Mouse (Mus musculus): ENCODE results near the gene Rad9a. TPM values are rescaled to one million over a fixed set of nuclear protein-coding genes. Genes with fewer than 3 reads are reported as not detected.

Rad9a gene
- polyA plus RNA-seq, 1 experiment: 31.9 TPM

GRCm38 (mm10) chr19:4164721-4165120 is 36.7 kb downstream of the Rad9a start:
- TF ChIP-seq CTCF (IDR thresholded peaks at IDR 0.05; ENCODE audit: borderline replicate concordance, insufficient read depth, low read depth, low read length) (no peak), POLR2A (IDR thresholded peaks at IDR 0.05; ENCODE audit: borderline replicate concordance, insufficient read depth, low read length) (no peak)
- Histone ChIP-seq H3K4me3 (replicated peaks; ENCODE audit: insufficient read depth, low read depth, low read length) (no peak overlapping the region), H3K4me1 (ENCODE audit: control insufficient read depth, insufficient read depth, low read length) (peaks cover 3% of the 10 kb centered on the region; the same call in 1 of the 2 replicates), H3K27ac (ENCODE audit: insufficient read depth, low read length) (no peak overlapping the region), H3K27me3 (ENCODE audit: control insufficient read depth, insufficient read depth, low read length) (no peaks in the 10 kb centered on the region)
- WGBS: 82% methylated on average over 2 of the region's 2 CpGs
- no peak for DNase-seq

- WGBS: 93% methylated on average over 3 of the region's 3 CpGs
- H3K4me3 ChIP-seq (replicated peaks; ENCODE audit: insufficient read depth, low read depth, low read length): no peak overlapping the region
- H3K27me3 ChIP-seq (ENCODE audit: control insufficient read depth, insufficient read depth, low read length): no peaks in the 10 kb centered on the region
- DNase-seq: peak in 1 of 2 experiments; percentile 17
- 0 out of 2 replicates have a peak, but pooled peaks cover 3% of the 10 kb centered on the region for H3K4me1 ChIP-seq (ENCODE audit: control insufficient read depth, insufficient read depth, low read length)
- TF ChIP-seq CTCF (IDR thresholded peaks at IDR 0.05; ENCODE audit: borderline replicate concordance, insufficient read depth, low read depth, low read length) (no peak), POLR2A (IDR thresholded peaks at IDR 0.05; ENCODE audit: borderline replicate concordance, insufficient read depth, low read length) (no peak)
- H3K27ac ChIP-seq (ENCODE audit: insufficient read depth, low read length): no peak overlapping the region
Measured at GRCm38 (mm10) chr19:4164100-4164499, 37.4 kb downstream of the Rad9a start.

GRCm38 (mm10) chr19:4163543-4163887 is 37.9 kb downstream of the Rad9a start:
- TF ChIP-seq POLR2A (IDR thresholded peaks at IDR 0.05; ENCODE audit: borderline replicate concordance, insufficient read depth, low read length) (no peak), CTCF (IDR thresholded peaks at IDR 0.05; ENCODE audit: borderline replicate concordance, insufficient read depth, low read depth, low read length) (no peak)
- H3K4me1 ChIP-seq (ENCODE audit: control insufficient read depth, insufficient read depth, low read length): 0 out of 2 replicates have a peak, but pooled peaks cover 3% of the 10 kb centered on the region
- H3K27ac ChIP-seq (ENCODE audit: insufficient read depth, low read length): peak overlapping the region; percentile 59
- 28% methylated on average over 4 of the region's 4 CpGs for WGBS
- DNase-seq: no peak
- peak overlapping the region; percentile 75 for H3K4me3 ChIP-seq (replicated peaks; ENCODE audit: insufficient read depth, low read depth, low read length)
- no peaks in the 10 kb centered on the region for H3K27me3 ChIP-seq (ENCODE audit: control insufficient read depth, insufficient read depth, low read length)

DNA sequence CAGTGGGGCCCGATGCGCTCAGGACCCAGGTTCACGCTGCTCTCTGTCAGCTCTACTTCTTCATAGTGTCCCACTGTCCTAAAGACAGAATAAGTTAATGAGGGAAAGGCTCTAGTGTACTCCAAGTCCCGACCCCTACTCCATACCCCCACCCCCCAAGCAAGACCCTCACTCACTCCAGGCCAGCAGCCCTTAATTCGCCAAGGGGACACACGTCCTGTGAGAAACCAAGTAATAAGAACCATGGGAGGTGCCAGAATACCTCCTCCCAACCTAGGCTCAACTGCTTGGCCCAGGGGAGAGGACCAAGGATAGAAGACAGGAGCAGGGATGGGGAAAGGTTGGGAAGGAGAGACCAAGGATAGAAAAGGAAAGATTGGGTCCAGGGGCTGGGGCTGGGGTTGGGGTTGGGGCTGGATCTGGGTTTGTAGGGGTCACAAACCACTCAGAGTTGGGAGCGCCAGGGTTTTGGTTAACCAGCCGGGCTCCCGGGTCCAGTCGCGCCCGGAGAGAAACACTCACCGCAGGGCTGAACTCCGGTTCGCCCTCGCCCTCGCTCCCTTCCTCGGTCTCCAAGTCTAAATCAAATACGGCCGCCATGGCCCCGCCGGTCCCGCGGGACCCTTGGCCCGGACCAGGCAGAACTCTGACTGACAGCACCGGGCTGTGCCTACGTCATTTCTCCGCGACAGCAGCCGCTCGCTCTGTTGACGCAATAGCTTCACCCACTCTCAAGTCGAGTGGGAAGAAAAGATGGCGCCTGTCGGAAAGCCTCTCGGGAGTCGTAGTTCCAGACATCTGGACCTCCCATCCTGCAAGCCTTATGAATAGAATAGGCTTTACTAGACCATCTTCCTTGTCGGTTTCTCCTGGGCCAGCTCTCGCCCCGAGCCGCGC is 38.6 kb downstream of the Rad9a start, which contains the start of gene Rps6kb2:
Rps6kb2 (minus strand) TSS at position 709 of the 897 bp plus-strand sequence.
- TF ChIP-seq POLR2A (IDR thresholded peaks at IDR 0.05; ENCODE audit: borderline replicate concordance, insufficient read depth, low read length) (peak; percentile 71; the same call in 1 of the 2 replicates), CTCF (IDR thresholded peaks at IDR 0.05; ENCODE audit: borderline replicate concordance, insufficient read depth, low read depth, low read length) (no peak)
- H3K4me3 ChIP-seq (replicated peaks; ENCODE audit: insufficient read depth, low read depth, low read length): peak within 1 kb of the TSS; percentile 75
- H3K4me1 ChIP-seq (ENCODE audit: control insufficient read depth, insufficient read depth, low read length): 0 out of 2 replicates have a peak, but pooled peaks cover 3% of the 10 kb centered on the region
- no peaks in the 10 kb centered on the region for H3K27me3 ChIP-seq (ENCODE audit: control insufficient read depth, insufficient read depth, low read length)
- DNase-seq: peak; percentile 97
- peak within 1 kb of the TSS; percentile 59 for H3K27ac ChIP-seq (ENCODE audit: insufficient read depth, low read length)
- WGBS: 6% methylated on average over 42 of the region's 42 CpGs

GRCm38 (mm10) chr19:4159049-4159448 is 42.4 kb downstream of the Rad9a start:
- no peaks in the 10 kb centered on the region for H3K27me3 ChIP-seq (ENCODE audit: control insufficient read depth, insufficient read depth, low read length)
- TF ChIP-seq CTCF (IDR thresholded peaks at IDR 0.05; ENCODE audit: borderline replicate concordance, insufficient read depth, low read depth, low read length): no peak
- no peak for TF ChIP-seq POLR2A (IDR thresholded peaks at IDR 0.05; ENCODE audit: borderline replicate concordance, insufficient read depth, low read length)
- WGBS: 94% methylated on average over 8 of the region's 8 CpGs
- no peak overlapping the region for H3K4me3 ChIP-seq (replicated peaks; ENCODE audit: insufficient read depth, low read depth, low read length)
- peaks cover 3% of the 10 kb centered on the region; the same call in 1 of the 2 replicates for H3K4me1 ChIP-seq (ENCODE audit: control insufficient read depth, insufficient read depth, low read length)
- H3K27ac ChIP-seq (ENCODE audit: insufficient read depth, low read length): no peak overlapping the region
- DNase-seq: peak in 1 of 2 experiments; percentile 16

DNA sequence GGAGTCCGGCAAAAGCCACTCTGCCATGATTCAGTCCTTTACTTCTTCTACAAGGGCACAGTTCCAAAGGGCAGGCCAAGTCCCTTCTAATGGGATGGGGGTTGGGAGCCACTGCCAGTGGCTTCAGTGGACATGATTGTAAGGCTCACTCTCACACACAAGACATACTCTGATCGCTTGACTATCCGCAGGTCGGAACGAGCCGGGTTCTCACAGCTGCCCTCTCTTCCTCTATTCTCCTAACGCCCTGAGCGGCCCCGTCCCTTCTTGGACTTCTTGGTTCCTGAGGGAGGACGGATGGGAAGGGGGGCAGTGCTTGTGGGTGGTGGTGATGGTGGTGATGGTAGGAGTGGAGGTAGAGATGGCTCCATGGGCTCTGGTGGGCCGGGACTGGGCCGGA is 44.7 kb downstream of the Rad9a start:
- 84% methylated on average over 12 of the region's 12 CpGs for WGBS
- Histone ChIP-seq H3K4me1 (ENCODE audit: control insufficient read depth, insufficient read depth, low read length) (peaks cover 21% of the 10 kb centered on the region), H3K4me3 (replicated peaks; ENCODE audit: insufficient read depth, low read depth, low read length) (no peak overlapping the region), H3K27me3 (ENCODE audit: control insufficient read depth, insufficient read depth, low read length) (no peaks in the 10 kb centered on the region), H3K27ac (ENCODE audit: insufficient read depth, low read length) (no peak overlapping the region)
- peak in 1 of 2 experiments; percentile 12 for DNase-seq
- TF ChIP-seq POLR2A (IDR thresholded peaks at IDR 0.05; ENCODE audit: borderline replicate concordance, insufficient read depth, low read length): no peak
- no peak for TF ChIP-seq CTCF (IDR thresholded peaks at IDR 0.05; ENCODE audit: borderline replicate concordance, insufficient read depth, low read depth, low read length)

GRCm38 (mm10) chr19:4156073-4156579 is 45.3 kb downstream of the Rad9a start:
- TF ChIP-seq CTCF (IDR thresholded peaks at IDR 0.05; ENCODE audit: borderline replicate concordance, insufficient read depth, low read depth, low read length) (no peak), POLR2A (IDR thresholded peaks at IDR 0.05; ENCODE audit: borderline replicate concordance, insufficient read depth, low read length) (no peak)
- Histone ChIP-seq H3K27me3 (ENCODE audit: control insufficient read depth, insufficient read depth, low read length) (no peaks in the 10 kb centered on the region), H3K4me3 (replicated peaks; ENCODE audit: insufficient read depth, low read depth, low read length) (no peak overlapping the region), H3K27ac (ENCODE audit: insufficient read depth, low read length) (no peak overlapping the region), H3K4me1 (ENCODE audit: control insufficient read depth, insufficient read depth, low read length) (peaks cover 22% of the 10 kb centered on the region)
- DNase-seq: peak; percentile 8 to 39
- 43% methylated on average over 20 of the region's 20 CpGs for WGBS

Measured in cerebellum, adult 2 months (tissue).